Mouse (Mus musculus) liver, embryonic 12.5 days (tissue): ENCODE data around the gene Vamp3. TPM values are rescaled to one million over a fixed set of nuclear protein-coding genes. Genes with fewer than 3 reads are reported as not detected.

Experiments used
- polyA plus RNA-seq: library from polyadenylated mRNA; unstranded; fragments of >200 nt; fragmentation: Nextera tagmentation; extraction: Ambion mirVana; gene quantifications from 2 replicates; pipeline ENCODE4 v1.2.1, GENCODE M21; 2016

The Vamp3 gene
- polyA plus RNA-seq, 1 experiment from 2014 or later: 53.2 TPM

Other genes starting within 250 kb of the Vamp3 start
- 14.7 and 14.9 TPM in 2 replicates for gene Errfi1, start 204.0 kb downstream of the Vamp3 start, polyA plus RNA-seq
- gene Park7, start 143.5 kb downstream of the Vamp3 start, polyA plus RNA-seq: 326 and 344 TPM in 2 replicates
- 0.12 TPM in 1 of 2 replicates, not detected in the other for gene Tnfrsf9, start 143.4 kb downstream of the Vamp3 start, polyA plus RNA-seq
- not detected in 2 replicates for gene Uts2, start 60.9 kb downstream of the Vamp3 start, polyA plus RNA-seq
- gene Per3, start 13.3 kb downstream of the Vamp3 start, polyA plus RNA-seq: 4.3 and 4.9 TPM in 2 replicates
- not detected in 2 replicates for gene Gm13090, start 31.6 kb upstream of the Vamp3 start, polyA plus RNA-seq